Mouse (Mus musculus) urinary bladder, postnatal 10 days (tissue): ENCODE data around the gene Dclk1.

ENCODE experiments used
- DNase-seq: peaks from one replicate; pipeline ENCODE4 v3.0.0; 2022; ENCODE audit warnings: low spot score

Gene Dclk1

DNA sequence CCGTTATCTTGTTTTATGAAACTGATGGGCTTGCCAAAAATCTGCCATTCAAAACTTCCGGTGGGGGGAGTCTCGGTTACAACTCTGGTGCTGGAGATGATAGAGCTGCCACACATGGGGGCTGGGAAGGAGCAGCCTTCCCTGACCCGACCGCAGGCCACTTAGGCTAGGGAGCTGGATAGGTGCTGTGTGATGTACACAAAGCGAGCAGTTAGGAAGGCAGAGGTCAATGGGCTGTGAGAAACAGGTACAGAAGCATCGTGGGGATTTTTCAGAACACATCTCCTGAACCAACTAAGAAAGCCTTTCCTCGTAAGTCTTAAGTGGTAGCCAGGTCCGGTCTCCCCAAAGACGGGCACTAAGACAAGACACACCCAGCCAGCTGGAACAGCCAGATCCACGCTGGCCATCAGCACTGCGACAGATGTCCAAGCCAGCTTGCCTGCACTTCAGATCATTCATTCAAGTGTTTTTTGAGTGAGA is 297.7 kb downstream of the Dclk1 start:
- no peak for DNase-seq

- DNase-seq, result no peak
These were observed 298.4 kb downstream of the Dclk1 start for GRCm38 (mm10) chr3:55540406-55541140.

DNA sequence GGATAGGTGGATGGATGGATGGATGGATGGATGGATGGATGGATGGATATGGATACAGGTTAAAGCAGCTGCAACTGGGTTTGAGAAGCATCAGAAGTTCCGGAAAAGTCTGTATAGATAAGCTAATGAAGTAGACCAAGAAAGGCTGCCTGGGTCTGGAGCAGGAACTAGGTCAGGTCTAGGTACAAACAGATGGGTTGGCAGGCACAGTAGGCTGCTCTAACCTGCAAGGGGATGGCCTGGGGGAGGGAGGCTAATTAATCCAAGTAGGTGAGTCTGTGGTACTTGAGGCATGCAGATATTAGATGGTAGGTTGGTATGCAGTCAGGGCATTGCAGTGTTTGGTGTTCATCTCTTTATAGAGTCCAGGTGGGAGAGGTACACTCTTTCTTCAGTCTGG is 299.6 kb downstream of the Dclk1 start:
- no peak for DNase-seq

DNA sequence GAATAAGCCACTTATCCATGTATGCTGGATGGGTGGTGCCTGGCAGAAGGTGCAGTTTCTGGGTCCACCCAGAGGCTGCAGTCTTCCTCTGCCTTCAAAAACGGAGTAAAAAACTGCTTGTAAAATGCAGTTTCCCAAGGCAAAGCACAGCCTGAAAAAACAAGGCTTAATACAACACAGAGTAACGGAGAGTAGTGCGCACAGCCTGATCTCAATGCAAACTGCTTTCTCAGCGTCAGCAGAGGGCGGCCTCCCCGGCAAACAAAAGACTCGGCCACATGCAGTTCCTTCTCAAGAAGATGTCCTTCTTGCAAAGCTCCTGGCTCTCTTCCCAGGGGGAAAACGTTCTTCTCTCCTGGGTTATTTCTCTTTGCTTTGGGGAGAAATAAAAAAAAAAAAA is 300.1 kb downstream of the Dclk1 start:
- DNase-seq, result no peak

- no peak for DNase-seq
These were observed 300.8 kb downstream of the Dclk1 start for GRCm38 (mm10) chr3:55542947-55543346.

GRCm38 (mm10) chr3:55543929-55544684 is 301.9 kb downstream of the Dclk1 start:
- no peak for DNase-seq

GRCm38 (mm10) chr3:55545296-55545695 is 303.1 kb downstream of the Dclk1 start:
- DNase-seq, result no peak

DNA sequence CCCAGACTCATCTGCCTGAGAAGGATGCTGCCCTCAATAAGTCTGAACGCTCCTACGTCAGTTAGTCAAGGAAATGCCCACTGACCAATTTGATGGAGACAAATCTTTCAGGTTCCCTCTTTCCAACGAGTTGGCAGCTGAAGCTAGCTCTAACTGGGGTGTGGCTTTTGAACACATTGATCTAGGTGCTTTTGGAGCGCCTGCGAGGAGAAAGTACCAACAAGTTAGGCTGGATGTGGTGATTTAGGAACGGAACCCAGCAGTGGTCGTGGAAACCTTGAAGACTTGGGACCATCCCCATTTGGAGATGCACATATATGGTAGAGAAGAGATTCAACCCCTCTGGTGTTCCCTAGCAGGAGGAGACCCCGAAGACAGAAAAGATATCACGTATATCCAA is 303.8 kb downstream of the Dclk1 start:
- no peak for DNase-seq

GRCm38 (mm10) chr3:55547106-55547505 is 304.9 kb downstream of the Dclk1 start:
- no peak for DNase-seq

GRCm38 (mm10) chr3:55549376-55549775 is 307.2 kb downstream of the Dclk1 start:
- no peak for DNase-seq

DNA sequence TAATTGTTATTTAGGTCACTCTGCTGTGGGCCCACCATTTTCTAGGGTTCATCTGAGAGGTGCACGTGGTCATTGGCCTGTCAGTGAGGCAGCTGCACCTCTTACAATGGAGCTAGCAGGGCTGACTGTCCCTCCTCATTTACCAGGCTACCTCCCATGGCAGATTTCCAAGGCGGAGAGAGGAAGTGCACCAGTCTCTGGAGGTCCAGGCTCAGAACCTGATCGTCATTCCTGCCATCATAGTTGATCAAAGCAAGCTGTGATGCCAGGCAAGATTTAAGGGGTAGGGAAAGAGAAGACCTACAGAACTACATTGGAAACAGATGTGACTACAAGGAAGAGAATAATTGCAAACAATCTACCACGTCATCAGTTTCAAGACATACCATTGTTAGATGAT is 308.8 kb downstream of the Dclk1 start:
- DNase-seq, result no peak

DNA sequence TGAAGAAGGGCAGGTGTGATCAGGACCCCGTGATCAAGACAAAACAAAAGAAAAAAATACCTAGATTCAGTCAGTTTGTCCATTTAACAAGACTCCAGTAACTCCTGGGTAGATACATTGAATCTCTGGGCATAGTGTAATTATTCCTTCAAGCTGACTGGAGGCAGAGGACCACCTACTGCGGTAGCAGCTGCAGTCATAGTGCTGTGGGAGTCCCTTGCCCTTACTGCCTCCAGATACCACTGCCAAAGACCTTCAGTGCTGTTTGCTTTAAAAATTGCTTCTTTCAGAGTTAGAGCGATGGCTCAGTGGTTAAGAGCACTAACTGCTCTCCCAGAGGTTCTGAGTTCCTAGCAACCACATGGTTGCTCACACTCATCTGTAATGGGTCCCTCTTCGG is 309.7 kb downstream of the Dclk1 start:
- no peak for DNase-seq

- no peak for DNase-seq
These were observed 310.9 kb downstream of the Dclk1 start for GRCm38 (mm10) chr3:55553031-55553430.

GRCm38 (mm10) chr3:55555848-55556247 is 313.7 kb downstream of the Dclk1 start:
- no peak for DNase-seq

- DNase-seq, result no peak
These were observed 316.4 kb downstream of the Dclk1 start for GRCm38 (mm10) chr3:55558570-55558969.

DNA sequence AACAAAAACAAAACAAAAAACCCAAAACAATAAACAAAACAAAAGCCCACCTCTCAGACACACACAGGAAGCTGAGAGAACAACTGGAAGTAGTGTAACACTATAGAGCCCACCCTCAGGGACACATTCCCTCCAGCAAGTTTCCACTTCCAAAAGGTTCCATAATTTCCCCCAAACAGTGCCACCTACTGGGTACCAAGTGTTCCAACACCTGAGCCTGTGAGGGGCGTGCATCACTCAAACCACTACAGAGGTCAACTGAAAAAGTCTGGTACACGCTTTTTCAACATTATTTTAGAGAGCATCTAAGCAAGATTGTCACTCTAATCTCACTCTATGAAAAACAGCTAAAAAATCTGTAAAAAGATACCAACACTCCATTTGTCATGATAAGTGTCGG is 325.3 kb downstream of the Dclk1 start:
- no peak for DNase-seq

- no peak for DNase-seq
These were observed 327.4 kb downstream of the Dclk1 start for GRCm38 (mm10) chr3:55569539-55569938.

DNA sequence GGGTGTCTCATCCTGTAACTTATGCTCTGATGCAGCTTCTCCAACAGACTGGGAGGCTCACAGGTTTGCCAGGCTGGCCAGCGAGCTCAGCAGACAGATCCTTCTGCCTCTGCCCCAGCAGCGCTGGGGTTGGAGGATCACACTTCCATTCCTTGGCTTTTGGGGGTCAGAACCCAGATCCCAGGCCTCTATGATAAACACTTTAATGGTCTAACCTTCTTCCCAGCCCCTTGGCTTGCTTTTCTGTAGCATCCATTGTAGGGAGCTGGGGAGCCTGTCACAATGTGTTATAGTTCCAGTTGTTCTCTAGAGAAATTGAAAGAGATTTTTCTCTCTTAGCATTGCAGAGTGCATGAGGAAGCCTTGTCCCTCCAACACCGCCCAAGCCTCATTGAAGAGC is 328.9 kb downstream of the Dclk1 start:
- DNase-seq, result no peak

DNA sequence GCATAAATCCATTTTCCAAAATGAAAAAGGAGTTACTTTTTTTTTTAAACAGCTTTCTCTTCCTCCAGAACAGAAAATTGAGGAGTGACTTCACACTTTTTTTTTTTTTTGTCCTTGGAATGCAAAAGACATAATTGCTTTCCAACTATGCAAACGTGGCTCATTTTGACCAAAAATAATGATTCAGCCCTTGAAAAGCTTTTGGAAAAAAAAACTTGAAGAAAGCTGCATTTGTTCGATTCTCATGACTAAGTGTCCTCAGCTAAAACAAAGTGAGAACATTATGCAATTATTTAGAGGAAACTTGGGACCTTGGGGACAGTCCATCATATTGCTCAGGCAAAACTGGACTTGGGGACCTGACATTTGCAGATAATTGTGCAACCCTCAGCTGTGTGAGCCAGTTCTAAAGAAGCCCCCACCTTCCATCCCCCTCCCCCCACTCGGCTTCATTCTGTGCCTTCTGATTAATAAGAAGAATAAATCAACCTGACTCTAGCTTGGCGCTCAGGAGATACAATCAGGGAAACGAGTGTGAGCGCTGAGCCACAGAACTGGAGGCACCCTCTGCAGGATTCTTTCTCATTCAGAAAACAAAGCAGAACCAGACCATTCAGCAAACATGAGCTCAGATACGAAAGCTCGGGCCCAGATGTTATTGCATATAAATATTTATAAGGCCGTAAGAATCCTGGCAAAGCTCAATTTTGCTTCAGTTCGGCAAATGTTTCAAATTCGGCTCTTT is 329.6 kb downstream of the Dclk1 start:
- no peak for DNase-seq

GRCm38 (mm10) chr3:55572297-55572681 is 330.1 kb downstream of the Dclk1 start:
- no peak for DNase-seq

- no peak for DNase-seq
These were observed 331.8 kb downstream of the Dclk1 start for GRCm38 (mm10) chr3:55574003-55574402.

- no peak for DNase-seq
These were observed 345.3 kb downstream of the Dclk1 start for GRCm38 (mm10) chr3:55587434-55587971.
